Mouse (Mus musculus): ENCODE measurements around the gene Cfap45. TPM values are rescaled to one million over a fixed set of nuclear protein-coding genes. Genes with fewer than 3 reads are reported as not detected.
A peak's percentile ranks its signal among the peaks of the same experiment; 100 is the strongest.

Cfap45 gene
- polyA plus RNA-seq, 1 experiment, result 0.33 TPM

DNA sequence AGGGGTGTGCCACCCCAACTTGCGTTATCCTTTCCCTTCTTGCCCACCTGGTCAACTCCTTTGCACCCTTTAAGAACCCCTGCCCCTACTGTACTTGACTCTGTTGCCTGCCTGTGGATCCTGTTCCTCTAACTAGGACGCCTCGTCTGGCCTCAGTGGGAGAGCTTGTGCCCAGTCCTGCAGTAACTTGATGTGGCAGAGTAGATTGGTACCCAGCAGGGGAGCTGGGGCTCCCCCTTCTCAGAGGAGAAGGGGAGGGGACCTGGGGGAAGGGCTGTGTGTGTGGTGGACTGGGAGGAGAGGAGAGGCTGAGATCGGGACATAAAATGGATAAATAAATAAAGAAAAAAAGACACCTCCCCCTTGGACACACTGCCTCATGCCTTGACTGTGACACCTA is 64.4 kb downstream of the Cfap45 start:
- no peak overlapping the region for H3K27ac ChIP-seq (ENCODE audit: insufficient read depth, low read depth, low read length)
- no peaks in the 10 kb centered on the region for H3K36me3 ChIP-seq (ENCODE audit: control insufficient read depth, insufficient read depth, low read length)
- no peak for TF ChIP-seq CTCF (conservative IDR thresholded peaks at IDR 0.05; ENCODE audit: insufficient read depth, insufficient read length, low read depth, low read length)
- TF ChIP-seq POLR2A (IDR thresholded peaks at IDR 0.05; ENCODE audit: low read depth, low read length), result no peak
- H3K4me1 ChIP-seq (ENCODE audit: control insufficient read depth, insufficient read depth, low read length), result no peaks in the 10 kb centered on the region
- DNase-seq, result no peak
- 47% methylated on average over 4 of the region's 4 CpGs for WGBS
- H3K4me3 ChIP-seq (ENCODE audit: insufficient read depth, low read depth, low read length), result no peak overlapping the region
- no peaks in the 10 kb centered on the region for H3K27me3 ChIP-seq (replicated peaks; ENCODE audit: control insufficient read depth, insufficient read depth, low read length)

DNA sequence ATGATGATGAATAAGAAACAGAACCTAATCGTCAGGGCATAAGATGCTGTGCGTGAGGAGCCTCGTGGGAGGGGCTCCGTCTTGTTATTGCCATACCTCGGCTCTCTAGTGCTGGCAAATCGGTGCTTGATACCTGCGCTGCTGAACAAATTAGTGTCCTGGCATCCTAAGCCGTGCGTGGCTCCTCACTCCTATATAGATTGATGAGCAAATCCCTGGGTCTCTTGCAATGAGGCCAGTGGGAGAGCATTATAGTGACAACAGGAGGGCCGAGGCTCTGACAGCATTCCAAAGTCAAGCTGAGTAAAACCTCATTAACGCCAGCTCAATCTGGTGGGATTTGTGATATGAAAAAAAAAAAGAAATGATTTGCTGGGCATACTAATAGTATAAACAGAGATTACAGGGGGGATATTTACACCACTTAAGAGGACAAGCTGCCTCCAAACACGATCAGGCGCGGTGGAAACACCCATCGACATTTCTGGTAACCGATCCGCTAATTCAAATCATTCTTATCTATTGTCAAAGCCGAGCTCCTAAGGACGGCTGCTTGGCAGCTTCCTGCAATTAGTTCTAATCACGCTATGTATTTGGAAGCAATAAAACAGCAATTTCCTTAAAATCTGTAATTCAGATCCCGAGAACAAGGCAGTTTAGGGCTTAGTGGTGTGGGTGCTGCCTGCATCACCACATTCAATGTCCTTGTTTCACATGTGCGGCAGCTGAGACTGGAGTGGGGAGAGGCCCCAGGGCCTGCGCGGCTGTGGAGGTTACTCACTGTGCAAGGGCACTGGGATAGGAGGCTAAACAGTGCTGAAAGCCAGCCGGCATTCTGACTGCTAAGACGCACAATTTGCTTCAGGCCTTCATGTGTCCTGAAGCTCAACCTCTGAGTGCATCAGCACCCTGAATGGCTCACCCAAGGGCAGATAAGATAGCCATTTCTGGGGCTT is 65.3 kb downstream of the Cfap45 start:
- no peaks in the 10 kb centered on the region for H3K27me3 ChIP-seq (replicated peaks; ENCODE audit: control insufficient read depth, insufficient read depth, low read length)
- TF ChIP-seq POLR2A (IDR thresholded peaks at IDR 0.05; ENCODE audit: low read depth, low read length) (no peak), CTCF (conservative IDR thresholded peaks at IDR 0.05; ENCODE audit: insufficient read depth, insufficient read length, low read depth, low read length) (no peak)
- no peak for DNase-seq
- H3K4me1 ChIP-seq (ENCODE audit: control insufficient read depth, insufficient read depth, low read length), result no peaks in the 10 kb centered on the region
- WGBS, result 44% methylated on average over 26 of the region's 26 CpGs
- no peaks in the 10 kb centered on the region for H3K36me3 ChIP-seq (ENCODE audit: control insufficient read depth, insufficient read depth, low read length)
- H3K27ac ChIP-seq (ENCODE audit: insufficient read depth, low read depth, low read length), result no peak overlapping the region
- H3K4me3 ChIP-seq (ENCODE audit: insufficient read depth, low read depth, low read length), result no peak overlapping the region

- Histone ChIP-seq H3K4me3 (ENCODE audit: insufficient read depth, low read depth, low read length) (no peak within 1 kb of the TSS), H3K4me1 (ENCODE audit: control insufficient read depth, insufficient read depth, low read length) (no peaks in the 10 kb centered on the region), H3K27ac (ENCODE audit: insufficient read depth, low read depth, low read length) (no peak within 1 kb of the TSS), H3K36me3 (ENCODE audit: control insufficient read depth, insufficient read depth, low read length) (no peaks in the 10 kb centered on the region), H3K27me3 (replicated peaks; ENCODE audit: control insufficient read depth, insufficient read depth, low read length) (no peaks in the 10 kb centered on the region)
- 61% methylated on average over 7 of the region's 7 CpGs for WGBS
- peak; percentile 46 for DNase-seq
- TF ChIP-seq POLR2A (IDR thresholded peaks at IDR 0.05; ENCODE audit: low read depth, low read length), result no peak
- TF ChIP-seq CTCF (conservative IDR thresholded peaks at IDR 0.05; ENCODE audit: insufficient read depth, insufficient read length, low read depth, low read length), result no peak
Measured at GRCm38 (mm10) chr1:172590385-172590784, 69.8 kb downstream of the Cfap45 start, which contains the start of gene Slamf8. Gene Slamf8, minus strand, starts transcription at chr1:172590568.

DNA sequence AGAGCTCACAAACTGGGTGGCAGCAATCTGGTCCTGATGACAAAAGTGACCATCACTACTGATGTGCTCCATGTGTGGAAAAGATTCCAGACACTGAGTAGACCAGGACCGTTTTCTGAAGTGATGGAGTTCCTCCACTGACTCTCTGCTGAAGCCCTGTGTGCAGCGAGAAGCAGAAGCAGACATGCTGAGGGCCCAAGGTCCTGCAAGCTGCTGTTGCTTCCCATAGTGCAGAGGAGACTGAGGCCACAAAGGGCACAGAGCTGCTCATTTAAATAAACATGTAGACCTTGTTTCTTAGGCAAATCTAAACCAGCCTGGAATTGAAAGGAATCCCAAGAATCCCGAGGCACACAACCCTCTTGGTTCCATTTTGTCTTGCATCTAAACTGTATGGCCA is 72.7 kb downstream of the Cfap45 start:
- no peak overlapping the region for H3K27ac ChIP-seq (ENCODE audit: insufficient read depth, low read depth, low read length)
- H3K27me3 ChIP-seq (replicated peaks; ENCODE audit: control insufficient read depth, insufficient read depth, low read length), result no peaks in the 10 kb centered on the region
- no peak for DNase-seq
- no peak for TF ChIP-seq CTCF (conservative IDR thresholded peaks at IDR 0.05; ENCODE audit: insufficient read depth, insufficient read length, low read depth, low read length)
- TF ChIP-seq POLR2A (IDR thresholded peaks at IDR 0.05; ENCODE audit: low read depth, low read length), result no peak
- H3K4me1 ChIP-seq (ENCODE audit: control insufficient read depth, insufficient read depth, low read length), result no peaks in the 10 kb centered on the region
- WGBS, result 73% methylated on average over 3 of the region's 3 CpGs
- H3K4me3 ChIP-seq (ENCODE audit: insufficient read depth, low read depth, low read length), result no peak overlapping the region
- no peaks in the 10 kb centered on the region for H3K36me3 ChIP-seq (ENCODE audit: control insufficient read depth, insufficient read depth, low read length)

- 85% methylated on average over 2 of the region's 2 CpGs for WGBS
Measured at GRCm38 (mm10) chr1:172593956-172594355, 73.4 kb downstream of the Cfap45 start.

DNA sequence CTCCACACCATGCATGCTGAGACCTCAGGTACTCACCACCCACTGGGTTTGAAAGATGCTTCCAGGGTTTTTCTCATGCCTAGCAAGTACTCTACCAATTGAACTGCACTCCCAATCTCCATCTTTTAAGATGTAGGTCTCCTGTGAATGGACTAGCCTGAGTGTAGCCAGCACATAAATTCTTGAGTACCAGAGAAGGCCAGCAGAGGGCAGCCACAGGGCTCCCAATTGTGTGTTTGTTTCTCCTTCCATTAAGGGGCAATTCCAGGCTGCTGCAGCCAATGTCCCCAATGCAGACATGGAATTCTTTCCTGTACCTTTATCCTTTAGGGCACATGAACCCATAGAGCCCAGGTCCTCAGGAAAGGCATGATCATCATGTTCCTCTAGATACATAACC is 73.9 kb downstream of the Cfap45 start:
- Histone ChIP-seq H3K27me3 (replicated peaks; ENCODE audit: control insufficient read depth, insufficient read depth, low read length) (no peaks in the 10 kb centered on the region; the same call in 1 of the 2 replicates), H3K36me3 (ENCODE audit: control insufficient read depth, insufficient read depth, low read length) (no peaks in the 10 kb centered on the region), H3K27ac (ENCODE audit: insufficient read depth, low read depth, low read length) (no peak overlapping the region), H3K4me3 (ENCODE audit: insufficient read depth, low read depth, low read length) (no peak overlapping the region), H3K4me1 (ENCODE audit: control insufficient read depth, insufficient read depth, low read length) (no peaks in the 10 kb centered on the region)
- DNase-seq, result peak; percentile 50
- peak; percentile 52 for TF ChIP-seq CTCF (conservative IDR thresholded peaks at IDR 0.05; ENCODE audit: insufficient read depth, insufficient read length, low read depth, low read length)
- no peak for TF ChIP-seq POLR2A (IDR thresholded peaks at IDR 0.05; ENCODE audit: low read depth, low read length)

More at GRCm38 (mm10) chr1:172593956-172594355, 73.4 kb downstream of the Cfap45 start:
- DNase-seq, result no peak
- Histone ChIP-seq H3K27me3 (replicated peaks; ENCODE audit: control insufficient read depth, insufficient read depth, low read length) (no peaks in the 10 kb centered on the region; the same call in 1 of the 2 replicates), H3K4me3 (ENCODE audit: insufficient read depth, low read depth, low read length) (no peak overlapping the region), H3K27ac (ENCODE audit: insufficient read depth, low read depth, low read length) (no peak overlapping the region), H3K36me3 (ENCODE audit: control insufficient read depth, insufficient read depth, low read length) (no peaks in the 10 kb centered on the region), H3K4me1 (ENCODE audit: control insufficient read depth, insufficient read depth, low read length) (no peaks in the 10 kb centered on the region)
- no peak for TF ChIP-seq CTCF (conservative IDR thresholded peaks at IDR 0.05; ENCODE audit: insufficient read depth, insufficient read length, low read depth, low read length)
- TF ChIP-seq POLR2A (IDR thresholded peaks at IDR 0.05; ENCODE audit: low read depth, low read length), result no peak

Other genes starting within 250 kb of the Cfap45 start
- 21.5 and 36.4 TPM in 2 replicates for gene Atp1a2, start 222.7 kb upstream of the Cfap45 start, polyA plus RNA-seq (2012; rRNA removed)
- 0.06 and 0.11 TPM in 2 replicates for gene Kcnj9, start 191.5 kb upstream of the Cfap45 start, polyA plus RNA-seq (2012; rRNA removed)
- 17.0 and 17.1 TPM in 2 replicates for gene Kcnj10, start 179.6 kb upstream of the Cfap45 start, polyA plus RNA-seq (2012; rRNA removed)
- 4.9 and 5.6 TPM in 2 replicates for gene Pigm, start 144.3 kb upstream of the Cfap45 start, polyA plus RNA-seq (2012; rRNA removed)
- 19.2 and 20.2 TPM in 2 replicates for gene Slamf9, start 45.4 kb upstream of the Cfap45 start, polyA plus RNA-seq (2012; rRNA removed)
- gene Igsf9, start 39.0 kb upstream of the Cfap45 start, polyA plus RNA-seq (2012; rRNA removed), result 15.4 and 20.7 TPM in 2 replicates
- 202 and 286 TPM in 2 replicates for gene Tagln2, start 20.8 kb upstream of the Cfap45 start, polyA plus RNA-seq (2012; rRNA removed)
- 0.38 and 0.41 TPM in 2 replicates for gene Vsig8, start 35.1 kb downstream of the Cfap45 start, polyA plus RNA-seq (2012; rRNA removed)
- 1.7 and 3.0 TPM in 2 replicates for gene Slamf8, start 69.8 kb downstream of the Cfap45 start, polyA plus RNA-seq (2012; rRNA removed)
- not detected in 2 replicates for gene Fcrl6, start 81.8 kb downstream of the Cfap45 start, polyA plus RNA-seq (2012; rRNA removed)
- 51.4 and 52.1 TPM in 2 replicates for gene Dusp23, start 112.2 kb downstream of the Cfap45 start, polyA plus RNA-seq (2012; rRNA removed)
- 0.08 TPM in 1 of 2 replicates, not detected in the other for gene Crp, start 177.3 kb downstream of the Cfap45 start, polyA plus RNA-seq (2012; rRNA removed)

Measured in kidney, adult 2 months (tissue).